Mouse (Mus musculus) spleen, postnatal 4 days (tissue): Measurements from ENCODE around the gene Cemip2.
A peak's percentile ranks its signal among the peaks of the same experiment; 100 is the strongest.
"Not testable (repeated sequence)": the region's sequence is repeated elsewhere in the genome, so short reads cannot be mapped to it uniquely, and the experiment has no call there.

Experiments
- DNase-seq, 2 experiments: peaks; one replicate each; pipeline ENCODE4 v3.0.0; 2022; ENCODE audit warnings: low spot score in 2 of 2

The Cemip2 gene

DNA sequence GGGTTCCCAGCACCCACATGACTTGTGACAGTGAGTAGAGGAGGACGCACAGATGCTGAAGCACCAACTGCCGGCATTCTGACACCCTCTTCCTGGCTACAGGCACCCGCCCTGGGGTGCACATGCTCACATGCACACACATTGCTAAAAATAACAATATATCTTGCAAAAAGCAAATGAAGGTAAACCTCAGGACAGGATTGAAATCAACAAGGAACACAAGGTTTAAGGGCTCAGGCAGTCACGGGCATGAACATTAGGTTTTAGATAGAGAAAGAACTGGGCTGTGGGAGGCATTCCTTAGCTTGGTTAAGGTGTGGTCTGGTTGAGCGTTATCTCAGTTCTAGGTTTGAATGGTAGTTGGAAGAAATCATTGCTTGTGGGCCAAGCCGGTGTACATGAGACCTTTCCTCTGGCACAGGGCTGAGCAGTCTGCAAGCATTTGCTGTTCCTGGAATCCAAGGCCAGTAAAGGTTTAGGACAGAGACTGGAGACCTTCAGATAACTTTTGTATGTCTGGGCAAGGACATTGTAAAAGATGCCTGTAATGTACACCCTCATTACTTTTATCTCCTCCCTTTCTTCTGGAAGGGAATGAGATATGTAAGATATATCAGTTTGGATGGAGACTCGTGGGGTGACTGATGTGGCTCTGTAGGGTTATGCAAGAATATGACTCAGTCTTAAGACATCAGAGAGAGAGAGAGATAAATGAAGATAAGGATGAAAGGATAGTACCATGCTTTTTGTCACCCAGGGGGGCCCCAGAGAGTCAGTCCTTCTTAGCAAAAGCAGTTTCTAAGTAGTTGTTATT lies 87.3 kb downstream of the Cemip2 start:
- DNase-seq: no peak

DNA sequence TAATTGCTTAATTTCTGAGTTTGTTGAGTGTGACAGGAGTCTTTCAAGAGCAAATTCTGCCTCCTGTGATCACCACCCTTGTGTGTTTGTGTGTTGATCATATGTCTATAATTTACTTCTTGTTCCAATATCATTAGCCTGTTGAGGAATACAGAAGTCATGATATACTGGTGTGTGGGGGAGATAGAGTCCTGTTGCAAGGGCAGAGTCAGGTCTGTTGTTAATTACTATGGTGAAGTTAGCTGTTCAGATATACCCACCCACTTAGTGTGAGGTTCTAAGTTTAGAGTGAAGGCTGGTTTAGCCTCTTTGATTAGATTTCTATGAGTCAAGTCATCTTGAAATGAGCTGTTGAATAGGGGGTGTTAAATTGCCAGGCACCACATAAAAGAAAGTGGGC lies 88.0 kb downstream of the Cemip2 start:
- DNase-seq: no peak

DNA sequence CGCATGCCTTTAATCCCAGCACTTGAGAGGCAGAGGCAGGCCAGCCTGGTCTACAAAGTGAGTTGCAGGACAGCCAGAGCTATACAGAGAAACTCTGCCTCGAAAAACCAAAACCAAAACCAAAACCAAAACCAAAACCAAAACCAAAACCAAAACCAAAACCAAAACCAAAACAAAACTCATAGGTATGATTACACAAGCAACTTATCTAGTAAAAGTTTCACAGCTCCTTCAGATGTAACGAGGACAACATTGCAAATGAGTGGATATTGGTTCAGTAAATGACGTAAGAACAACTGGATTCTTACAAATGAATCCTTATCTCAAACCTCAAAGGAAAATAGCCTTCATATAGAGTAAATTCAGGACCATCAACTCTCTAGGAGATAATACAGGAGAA lies 88.6 kb downstream of the Cemip2 start:
- not testable (repeated sequence) for DNase-seq

DNA sequence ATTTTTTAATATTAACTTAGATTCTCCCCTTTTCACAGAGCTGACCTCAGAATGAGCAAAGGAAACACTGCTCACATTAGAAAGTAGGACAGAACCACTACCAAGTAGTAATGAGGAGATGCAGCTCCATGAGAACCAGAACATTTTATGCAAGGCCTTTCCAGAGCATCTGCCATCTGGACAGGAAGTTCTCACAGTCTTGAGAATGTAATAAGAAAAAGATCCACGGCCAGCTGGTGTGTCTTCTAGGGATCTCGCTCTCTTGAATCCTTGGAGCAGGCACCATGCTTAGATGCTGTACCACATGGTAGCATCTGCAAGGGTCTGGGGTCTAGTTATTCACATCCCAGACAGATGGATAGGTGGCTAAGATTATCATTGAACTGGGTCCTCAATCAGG lies 90.3 kb downstream of the Cemip2 start:
- DNase-seq: no peak

DNA sequence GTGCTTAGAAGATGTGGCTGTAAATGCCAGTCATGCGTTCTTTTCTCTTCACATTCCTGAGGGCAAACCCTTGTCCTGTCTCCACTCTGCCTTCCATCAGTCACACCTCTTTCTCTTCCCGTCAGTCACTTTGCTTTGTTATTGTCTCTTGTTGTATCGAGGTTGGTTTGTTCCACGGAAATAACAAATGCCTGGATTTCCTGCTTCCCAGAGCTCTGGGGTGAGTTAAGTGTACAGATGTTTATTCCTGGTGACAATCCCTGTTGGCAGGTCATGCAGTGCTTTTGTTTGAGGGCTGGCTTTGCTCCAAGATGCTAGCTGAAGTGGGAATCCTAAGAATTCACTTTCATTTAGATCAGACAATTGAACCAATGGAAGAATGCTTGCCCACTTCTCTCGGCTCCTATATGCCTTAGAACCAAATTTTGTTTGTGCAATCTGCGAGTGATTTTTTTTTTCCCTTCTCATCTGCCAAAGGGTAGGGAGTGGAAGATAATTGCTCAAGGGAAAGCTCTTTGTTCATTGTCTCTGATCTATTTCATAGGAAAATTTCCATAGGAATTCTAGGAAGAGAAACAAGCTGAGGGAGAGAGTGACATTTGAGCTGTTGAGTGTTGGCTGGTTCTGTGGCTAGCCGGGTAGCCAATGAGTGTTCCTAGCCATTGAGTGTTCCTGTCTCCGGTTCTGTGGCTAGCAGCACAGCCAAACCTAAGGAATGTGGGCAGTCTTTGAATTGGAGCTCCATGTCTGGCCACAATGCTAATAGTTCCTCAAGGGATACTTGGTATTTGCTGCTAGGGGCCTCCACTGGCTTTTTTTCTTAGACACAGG lies 104.2 kb downstream of the Cemip2 start:
- DNase-seq: no peak

DNA sequence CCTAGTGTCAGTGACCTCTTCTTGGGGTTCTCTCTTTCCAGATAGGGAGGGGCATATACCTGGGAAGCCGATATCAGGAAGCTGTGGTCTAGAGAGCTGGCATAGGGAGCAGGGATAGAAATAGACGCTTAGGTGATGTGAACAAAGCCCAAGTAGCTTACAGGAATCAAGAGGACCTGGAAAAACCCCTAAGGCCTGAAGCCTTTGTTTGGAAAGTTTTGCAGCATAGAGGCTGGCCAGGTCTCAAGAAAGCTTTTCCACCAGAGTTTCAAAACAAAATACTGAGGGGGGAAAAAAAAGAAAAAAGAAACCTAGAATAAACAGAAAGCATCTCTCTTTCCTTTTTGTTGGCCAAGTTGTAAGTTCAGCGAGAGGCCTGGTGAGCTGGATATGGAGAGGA lies 104.9 kb downstream of the Cemip2 start:
- no peak for DNase-seq

DNA sequence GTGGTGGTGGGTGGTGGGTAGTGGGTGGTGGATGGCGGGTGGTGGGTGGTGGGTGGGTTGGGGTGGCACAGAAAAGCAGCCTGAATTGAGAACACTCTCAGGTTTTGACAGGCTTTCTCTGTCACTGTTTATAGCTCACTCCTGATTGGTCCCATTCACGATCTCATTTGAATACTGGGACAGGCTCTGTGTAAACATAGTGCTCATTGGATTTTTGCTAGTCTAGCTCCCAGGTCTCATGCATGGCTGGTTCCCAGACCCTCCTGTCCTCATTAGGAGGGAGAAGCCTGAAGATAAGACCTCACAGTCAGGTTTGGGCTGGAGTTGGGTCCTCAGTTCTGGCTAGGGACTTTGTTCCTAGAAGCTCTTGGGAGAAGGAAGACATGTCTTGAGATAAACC lies 105.8 kb downstream of the Cemip2 start:
- no peak for DNase-seq

DNA sequence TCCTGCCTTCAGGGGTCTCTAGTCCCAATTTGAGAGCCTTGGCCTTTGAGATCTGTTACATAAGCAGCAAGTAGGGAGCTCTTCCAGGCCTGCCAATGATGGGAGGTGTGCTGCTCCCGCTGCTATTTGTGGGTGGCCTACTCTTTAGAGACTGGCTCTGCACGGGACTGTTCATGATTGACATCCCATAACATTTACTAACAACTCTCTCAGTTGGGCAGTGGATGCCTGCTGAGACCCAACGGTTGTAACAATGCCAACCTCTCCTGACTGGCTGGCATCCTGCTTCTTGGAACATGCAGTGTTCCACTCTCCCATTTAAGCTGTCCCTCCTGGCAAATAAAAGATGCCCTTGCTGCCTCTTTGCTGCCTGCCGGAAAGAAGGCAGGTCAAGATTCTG lies 106.2 kb downstream of the Cemip2 start:
- no peak for DNase-seq

DNA sequence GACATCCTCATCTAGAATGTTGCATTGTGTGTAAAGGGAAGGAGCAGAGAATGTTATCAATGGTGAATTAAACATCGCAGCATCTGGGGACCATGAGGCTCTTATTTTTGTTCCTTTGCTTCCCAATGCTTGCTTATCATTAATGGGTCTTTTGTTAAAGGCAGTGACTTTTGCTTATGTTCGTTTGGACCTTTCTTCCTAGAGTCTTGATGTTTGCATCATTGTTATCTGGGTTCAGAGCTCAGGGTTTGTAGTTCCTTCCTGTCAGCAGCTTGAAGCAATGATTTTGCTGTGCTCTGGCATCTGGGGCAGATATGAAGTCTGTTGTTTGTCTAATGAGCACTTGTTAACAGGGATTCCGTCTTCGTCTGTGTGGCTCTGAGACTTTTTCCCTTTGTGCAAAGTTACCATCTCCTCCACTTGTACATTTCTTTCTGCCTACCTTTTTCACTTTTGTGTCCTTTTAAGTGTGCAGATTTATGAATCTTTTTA lies 108.1 kb downstream of the Cemip2 start:
- no peak for DNase-seq

DNA sequence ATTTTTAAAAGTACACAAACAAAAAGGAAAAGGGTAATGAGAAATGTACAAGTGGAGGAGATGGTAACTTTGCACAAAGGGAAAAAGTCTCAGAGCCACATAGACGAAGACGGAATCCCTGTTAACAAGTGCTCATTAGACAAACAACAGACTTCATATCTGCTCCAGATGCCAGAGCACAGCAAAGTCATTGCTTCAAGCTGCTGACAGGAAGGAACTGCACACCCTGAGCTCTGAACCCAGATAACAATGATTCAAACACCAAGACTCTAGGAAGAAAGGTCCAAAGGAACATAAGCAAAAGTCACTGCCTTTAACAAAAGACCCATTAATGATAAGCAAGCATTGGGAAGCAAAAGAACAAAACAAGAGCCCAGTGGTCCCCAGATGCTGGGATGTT lies 112.6 kb downstream of the Cemip2 start:
- no peak for DNase-seq

DNA sequence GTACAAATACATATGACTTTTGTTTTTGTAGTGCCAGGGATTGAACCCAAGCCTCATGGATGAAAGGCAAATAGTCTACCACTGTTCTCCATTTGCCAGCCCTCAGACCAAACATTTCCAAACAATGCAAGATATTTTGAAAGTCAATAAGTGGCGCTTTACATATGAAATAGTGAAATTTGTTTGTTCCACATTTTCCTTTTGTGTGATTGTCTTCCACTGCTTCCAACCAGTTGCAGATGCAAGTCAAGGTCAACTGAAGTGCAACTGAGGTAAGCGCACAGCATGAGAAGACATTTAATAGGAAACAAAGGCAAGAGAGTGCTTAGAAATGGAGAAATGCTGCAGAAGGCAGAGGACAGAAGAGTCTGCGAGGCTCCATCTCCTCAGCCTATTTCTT lies 116.7 kb downstream of the Cemip2 start:
- no peak for DNase-seq

DNA sequence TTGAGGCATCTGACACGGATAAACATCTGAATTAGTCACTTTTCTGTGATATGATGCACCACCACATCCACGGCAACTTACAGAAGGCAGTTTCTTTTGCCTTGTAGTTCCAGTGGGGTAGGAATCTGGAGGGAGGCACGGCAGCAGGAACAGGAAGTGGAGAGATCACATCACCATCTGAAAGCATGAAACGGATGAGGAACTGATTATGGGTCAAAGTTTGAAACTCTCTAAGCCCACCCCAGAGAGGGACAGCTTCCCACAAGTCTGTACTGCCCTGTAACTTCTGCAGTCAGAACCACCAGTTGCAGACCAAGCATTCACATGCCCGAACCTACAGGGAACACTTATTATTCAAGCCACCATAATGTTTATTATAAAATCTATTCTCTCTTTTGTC lies 117.4 kb downstream of the Cemip2 start:
- no peak for DNase-seq

DNA sequence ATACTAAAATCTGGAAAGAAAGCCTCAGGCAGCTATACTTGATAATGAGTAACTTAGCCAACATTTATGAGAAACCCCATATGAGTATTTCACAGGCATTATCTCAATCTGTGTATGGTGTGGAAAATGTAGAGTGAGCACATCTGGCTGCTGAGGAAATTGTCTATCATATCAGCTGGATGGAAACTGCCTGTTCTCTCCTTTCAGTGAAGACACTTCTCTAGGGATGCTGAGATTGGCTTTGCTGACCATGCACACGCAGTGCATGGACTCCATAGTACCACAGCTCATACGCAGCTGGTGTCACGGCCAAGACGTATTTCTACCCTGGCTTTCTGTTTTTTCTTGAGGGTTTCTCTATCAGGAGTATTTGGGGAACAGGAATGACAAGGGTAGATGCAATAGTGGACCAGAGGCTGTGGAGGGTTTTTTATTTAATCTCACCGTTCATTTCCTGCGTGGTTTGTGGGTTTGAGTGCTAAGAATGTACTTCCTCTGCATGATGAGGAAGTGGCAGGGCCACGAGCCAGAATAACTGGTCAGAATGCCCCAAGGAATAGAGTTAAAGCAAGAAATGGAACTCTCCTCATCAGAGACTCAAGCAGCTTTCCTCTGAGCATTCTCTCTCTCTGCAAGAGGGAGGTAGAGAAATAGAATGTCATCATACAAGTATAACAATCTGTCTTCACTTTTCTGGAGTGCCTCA lies 119.1 kb downstream of the Cemip2 start:
- DNase-seq: peak in 1 of 2 experiments; percentile 24

DNA sequence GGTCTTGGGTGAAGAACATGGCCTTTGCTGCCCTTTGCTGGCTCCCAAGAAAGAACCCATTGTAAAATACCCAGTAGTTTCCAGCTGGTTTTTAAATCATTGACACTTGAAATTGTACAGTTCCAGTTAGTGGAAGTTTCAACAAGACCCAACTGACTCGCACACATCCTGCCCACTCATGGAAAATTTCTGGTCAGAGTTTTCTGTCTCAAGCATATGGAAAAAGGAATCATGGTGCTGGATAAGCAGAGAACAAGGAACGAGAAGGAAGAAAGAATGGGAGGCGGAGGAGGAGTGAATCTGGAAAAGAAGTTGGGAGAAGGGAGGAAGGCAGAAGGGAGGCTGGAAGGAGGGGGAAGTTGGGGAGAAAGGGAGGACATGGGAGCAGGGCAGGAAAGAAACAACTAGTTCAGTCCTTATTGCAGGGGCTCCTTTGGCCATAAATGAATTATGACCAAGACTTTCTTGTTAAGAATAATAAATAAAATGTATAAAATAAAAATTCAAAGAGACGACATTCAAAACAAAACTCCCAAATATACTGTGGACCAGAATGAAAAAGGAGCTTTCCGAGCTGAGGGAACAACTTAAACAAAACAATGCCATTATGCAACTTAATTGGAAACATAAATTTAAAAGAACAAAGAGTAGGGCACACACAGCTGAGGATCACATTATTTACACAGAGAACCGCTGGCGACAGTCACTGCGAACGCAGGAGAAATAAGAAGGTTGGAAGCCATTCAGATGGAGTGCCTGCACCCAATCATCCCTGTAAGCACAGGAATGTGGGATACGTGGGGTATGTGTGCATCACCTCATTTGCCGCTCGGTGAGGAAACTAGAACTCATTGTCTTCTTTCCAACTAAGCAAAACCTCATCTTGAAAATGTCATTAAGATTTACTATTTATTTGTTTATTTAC lies 120.1 kb downstream of the Cemip2 start:
- no peak for DNase-seq
